Mouse (Mus musculus): ENCODE results near the gene Pced1a.
A peak's percentile ranks its signal among the peaks of the same experiment; 100 is the strongest.
"Not testable (repeated sequence)": the region's sequence is repeated elsewhere in the genome, so short reads cannot be mapped to it uniquely, and the experiment has no call there.

Gene Pced1a

DNA sequence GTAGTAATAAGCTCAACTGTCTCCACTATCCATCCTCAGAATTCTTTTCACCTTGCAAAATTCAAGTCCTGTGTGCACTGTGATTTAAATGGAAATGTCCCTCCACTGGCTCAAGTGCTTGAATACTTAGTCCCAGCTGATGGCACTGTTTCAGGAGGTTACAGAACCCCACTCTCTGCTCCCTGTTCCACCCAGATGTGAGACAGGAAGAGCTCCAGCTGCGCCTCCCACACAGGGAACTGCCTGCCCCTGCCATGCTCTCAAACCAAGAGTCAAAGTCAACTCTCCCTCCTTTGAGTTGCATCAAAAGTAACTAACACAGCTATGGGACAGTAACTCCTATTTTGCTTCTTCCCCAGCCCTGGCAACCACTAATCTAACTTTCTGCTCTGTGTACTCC is 38.3 kb downstream of the Pced1a start:
- DNase-seq: no peak

- DNase-seq: no peak
Observed at GRCm38 (mm10) chr2:130383895-130384294, 40.6 kb downstream of the Pced1a start.

DNA sequence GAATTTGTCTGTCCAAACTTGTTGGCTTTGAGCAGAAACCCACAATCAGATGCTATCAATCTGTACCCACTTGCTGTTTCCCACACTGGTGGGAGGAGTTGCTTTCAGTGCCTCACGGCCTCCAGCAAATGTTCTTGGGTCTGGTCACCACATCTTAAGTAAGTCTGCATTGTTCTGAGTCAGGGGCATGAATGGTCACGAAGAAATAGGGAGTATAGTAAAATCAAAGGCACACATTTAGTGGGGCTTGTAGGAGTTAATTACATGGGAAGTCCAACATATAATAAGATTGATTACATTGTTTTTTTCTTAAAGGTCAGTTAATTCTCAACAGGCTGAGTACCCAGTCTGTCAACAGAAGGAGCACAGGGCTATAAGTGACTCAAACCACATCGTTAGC is 41.3 kb downstream of the Pced1a start:
- no peak for DNase-seq

GRCm38 (mm10) chr2:130374951-130375350 is 49.5 kb downstream of the Pced1a start:
- peak; percentile 12 to 42 for DNase-seq

DNA sequence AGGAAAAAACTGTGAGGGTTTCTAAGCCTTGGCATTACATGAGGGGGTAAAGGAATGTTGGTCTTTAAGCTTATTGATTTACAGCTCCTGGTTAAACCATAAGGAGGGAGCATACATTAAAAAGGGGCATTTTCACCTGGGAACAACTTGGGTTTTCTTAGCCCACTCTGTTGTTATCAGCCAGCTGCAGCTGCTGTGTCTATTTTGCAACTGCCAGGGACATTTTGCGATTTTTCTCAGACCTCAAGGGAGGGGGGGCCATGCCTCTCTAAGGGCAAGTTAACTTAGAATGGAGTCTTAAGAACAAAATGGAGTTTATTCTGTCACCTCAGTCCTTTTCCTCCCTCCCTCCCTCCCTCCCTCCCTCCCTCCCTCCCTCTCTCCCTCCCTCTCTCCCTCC is 51.5 kb downstream of the Pced1a start:
- not testable (repeated sequence) for DNase-seq

- DNase-seq: no peak
Observed at GRCm38 (mm10) chr2:130367386-130367785, 57.1 kb downstream of the Pced1a start.
